Mouse (Mus musculus) lung, embryonic 16.5 days (tissue): ENCODE results near the gene Pmp22. TPM values are rescaled to one million over a fixed set of nuclear protein-coding genes. Genes with fewer than 3 reads are reported as not detected.

Experiments used
- ATAC-seq: fragments of 200-750 bp; cut with Nextera tagmentation; 2 replicates; pipeline ENCODE4 v1.8.0; 2017; ENCODE audit warnings: low read depth, mild to moderate bottlenecking, moderate library complexity
- H3K27ac ChIP-seq: fragments of 300-500 bp; sonication (generic); 2 replicates; pipeline ENCODE4 v1.5.1; 2014; ENCODE audit warnings: mild to moderate bottlenecking, control low read depth, low read length
- H3K27me3 ChIP-seq: fragments of 300-500 bp; sonication (generic); 2 replicates; pipeline ENCODE4 v1.6.1; 2014; ENCODE audit warnings: low read depth, low read length, mixed read lengths; ENCODE audit not compliant: control insufficient read depth, insufficient read depth
- H3K36me3 ChIP-seq: fragments of 300-500 bp; sonication (generic); 2 replicates; pipeline ENCODE4 v1.6.1; 2014; ENCODE audit warnings: low read length; ENCODE audit not compliant: control insufficient read depth, insufficient read depth
- H3K4me1 ChIP-seq: fragments of 300-500 bp; sonication (generic); replicated peaks from 2 replicates; pipeline ENCODE4 v1.6.1; 2014; ENCODE audit warnings: low read length, mixed read lengths; ENCODE audit not compliant: control insufficient read depth, insufficient read depth
- H3K4me2 ChIP-seq: fragments of 300-500 bp; sonication (generic); 2 replicates; pipeline ENCODE4 v1.6.1; 2014; ENCODE audit warnings: low read depth, low read length, control low read depth
- H3K4me3 ChIP-seq: fragments of 300-500 bp; sonication (generic); 2 replicates; pipeline ENCODE4 v1.5.1; 2014; ENCODE audit warnings: mild to moderate bottlenecking, low read length, control low read depth
- H3K9ac ChIP-seq: fragments of 300-500 bp; sonication (generic); 2 replicates; pipeline ENCODE4 v1.6.1; 2014; ENCODE audit warnings: low read length, control low read depth
- H3K9me3 ChIP-seq: fragments of 300-500 bp; sonication (generic); 2 replicates; pipeline ENCODE4 v1.6.1; 2016; ENCODE audit warnings: low read length; ENCODE audit not compliant: control insufficient read depth
- WGBS: fragments of 180-500 bp; shearing (Covaris S2); extraction: QIAGEN DNeasy Blood & Tissue Kit; methylation state at CpG from one replicate; pipeline ENCODE4 v1.1.7; 2014; 5-methylcytosine and 5-hydroxymethylcytosine counted together
- polyA plus RNA-seq: library from polyadenylated mRNA; unstranded; fragments of >200 nt; fragmentation: Nextera tagmentation; extraction: Ambion mirVana; gene quantifications from 2 replicates; pipeline ENCODE4 v1.2.1, GENCODE M21; 2015

The Pmp22 gene
- polyA plus RNA-seq, 1 experiment from 2014 or later, result 298 TPM

DNA sequence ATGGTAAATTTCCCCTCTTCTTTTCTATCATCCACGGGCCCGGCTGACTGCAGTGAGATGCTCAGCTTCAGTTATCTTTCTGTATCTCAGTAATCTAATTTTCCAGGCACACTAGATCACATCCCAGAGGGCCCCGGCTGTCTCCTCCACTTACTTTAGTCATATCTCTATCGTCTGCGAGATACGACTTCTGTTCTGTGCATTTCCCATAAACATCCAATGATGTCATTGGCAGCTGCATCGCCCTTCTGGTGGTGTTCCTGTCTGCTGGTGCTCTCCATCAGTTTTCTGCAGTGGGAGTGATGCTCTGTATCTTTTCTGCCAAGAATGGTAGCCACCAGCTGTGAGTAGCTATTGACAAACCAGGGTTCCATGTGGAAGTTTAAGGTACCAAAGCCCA lies 25.5 kb upstream of the Pmp22 start:
- no peak for ATAC-seq
- Histone ChIP-seq H3K4me3 (no peak overlapping the region), H3K4me1 (no peaks in the 10 kb centered on the region), H3K9me3 (no peaks in the 10 kb centered on the region), H3K27ac (no peak overlapping the region), H3K4me2 (no peak overlapping the region), H3K36me3 (no peaks in the 10 kb centered on the region), H3K27me3 (no peaks in the 10 kb centered on the region), H3K9ac (no peak overlapping the region)
- 69% methylated on average over 7 of the region's 7 CpGs for WGBS

- Histone ChIP-seq H3K9ac (no peak overlapping the region), H3K27ac (no peak overlapping the region), H3K4me3 (no peak overlapping the region), H3K36me3 (no peaks in the 10 kb centered on the region), H3K4me2 (no peak overlapping the region), H3K27me3 (no peaks in the 10 kb centered on the region), H3K4me1 (no peaks in the 10 kb centered on the region), H3K9me3 (no peaks in the 10 kb centered on the region)
- no peak for ATAC-seq
- 83% methylated on average over 2 of the region's 2 CpGs for WGBS
These were observed 24.8 kb upstream of the Pmp22 start for GRCm38 (mm10) chr11:63104026-63104425.

DNA sequence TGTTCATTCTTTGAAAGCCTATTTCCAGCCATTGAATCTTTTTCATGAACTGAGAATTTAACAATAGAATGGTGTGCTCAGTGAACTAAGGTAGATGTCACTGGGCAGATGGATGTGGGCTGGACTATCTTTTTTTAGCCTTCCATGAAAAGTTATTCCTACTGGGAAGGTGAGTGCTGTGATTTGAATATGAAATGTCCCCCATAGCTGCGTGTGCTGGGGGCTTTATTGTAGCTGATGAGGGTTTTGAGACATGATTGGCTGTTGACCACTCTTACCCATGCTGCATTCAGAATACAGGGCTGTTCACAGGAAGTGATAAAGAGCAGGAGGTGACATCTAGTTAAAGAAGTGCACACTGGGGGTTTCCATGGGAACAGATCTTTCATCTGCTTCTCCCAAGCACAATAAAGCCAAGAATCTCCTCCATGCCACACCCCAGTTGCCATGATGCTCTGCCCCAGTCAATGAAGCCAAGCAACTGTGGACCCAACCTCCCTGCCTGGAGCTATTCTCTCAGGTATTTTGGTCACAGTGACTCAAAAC lies 19.5 kb upstream of the Pmp22 start:
- no peaks in the 10 kb centered on the region for H3K9me3 ChIP-seq
- H3K27ac ChIP-seq, result no peak overlapping the region
- H3K4me1 ChIP-seq, result peaks cover 4% of the 10 kb centered on the region
- no peaks in the 10 kb centered on the region for H3K27me3 ChIP-seq
- 88% methylated on average over 1 of the region's 1 CpGs for WGBS
- no peak for ATAC-seq
- H3K9ac ChIP-seq, result no peak overlapping the region
- no peak overlapping the region for H3K4me3 ChIP-seq
- no peak overlapping the region for H3K4me2 ChIP-seq
- H3K36me3 ChIP-seq, result no peaks in the 10 kb centered on the region

- ATAC-seq, result no peak
- H3K4me1 ChIP-seq, result peaks cover 12% of the 10 kb centered on the region
- H3K36me3 ChIP-seq, result no peaks in the 10 kb centered on the region
- no peak overlapping the region for H3K27ac ChIP-seq
- no peaks in the 10 kb centered on the region for H3K27me3 ChIP-seq
- 88% methylated on average over 3 of the region's 3 CpGs for WGBS
- H3K9ac ChIP-seq, result no peak overlapping the region
- no peaks in the 10 kb centered on the region for H3K9me3 ChIP-seq
- H3K4me2 ChIP-seq, result no peak overlapping the region
- H3K4me3 ChIP-seq, result no peak overlapping the region
These were observed 18.5 kb upstream of the Pmp22 start for GRCm38 (mm10) chr11:63110329-63110728.

GRCm38 (mm10) chr11:63114807-63115641 lies 13.8 kb upstream of the Pmp22 start:
- Histone ChIP-seq H3K36me3 (no peaks in the 10 kb centered on the region), H3K27me3 (no peaks in the 10 kb centered on the region), H3K27ac (peak overlapping the region; percentile 90), H3K4me1 (peaks cover 27% of the 10 kb centered on the region), H3K9ac (no peak overlapping the region), H3K4me2 (no peak overlapping the region), H3K4me3 (no peak overlapping the region), H3K9me3 (no peaks in the 10 kb centered on the region)
- peak; percentile 92 for ATAC-seq
- 39% methylated on average over 8 of the region's 8 CpGs for WGBS

DNA sequence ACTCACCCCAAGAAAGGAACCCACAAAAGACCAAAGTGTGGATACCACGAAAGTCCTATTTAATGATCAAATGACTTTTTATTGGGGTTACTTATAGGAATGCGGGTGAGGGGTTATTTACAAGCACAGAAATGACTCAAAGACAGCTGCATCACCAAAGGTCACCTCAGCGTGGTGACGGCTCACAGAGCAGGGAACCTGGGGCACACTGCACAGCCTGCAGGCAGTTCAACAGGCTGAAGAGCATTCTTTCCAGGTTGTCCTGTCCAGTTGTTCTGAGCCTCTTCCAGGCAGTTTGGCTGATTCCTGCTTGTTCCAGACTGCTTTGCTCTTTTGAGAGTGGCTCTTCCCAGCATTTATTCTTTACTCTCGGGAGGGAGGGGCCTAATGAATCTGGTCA lies 12.1 kb upstream of the Pmp22 start:
- peak overlapping the region; percentile 7; the same call in 1 of the 2 replicates for H3K27ac ChIP-seq
- peaks cover 27% of the 10 kb centered on the region for H3K4me1 ChIP-seq
- no peaks in the 10 kb centered on the region for H3K27me3 ChIP-seq
- H3K36me3 ChIP-seq, result no peaks in the 10 kb centered on the region
- no peak overlapping the region for H3K9ac ChIP-seq
- ATAC-seq, result no peak
- 85% methylated on average over 5 of the region's 5 CpGs for WGBS
- H3K9me3 ChIP-seq, result no peaks in the 10 kb centered on the region
- no peak overlapping the region for H3K4me2 ChIP-seq
- H3K4me3 ChIP-seq, result no peak overlapping the region

DNA sequence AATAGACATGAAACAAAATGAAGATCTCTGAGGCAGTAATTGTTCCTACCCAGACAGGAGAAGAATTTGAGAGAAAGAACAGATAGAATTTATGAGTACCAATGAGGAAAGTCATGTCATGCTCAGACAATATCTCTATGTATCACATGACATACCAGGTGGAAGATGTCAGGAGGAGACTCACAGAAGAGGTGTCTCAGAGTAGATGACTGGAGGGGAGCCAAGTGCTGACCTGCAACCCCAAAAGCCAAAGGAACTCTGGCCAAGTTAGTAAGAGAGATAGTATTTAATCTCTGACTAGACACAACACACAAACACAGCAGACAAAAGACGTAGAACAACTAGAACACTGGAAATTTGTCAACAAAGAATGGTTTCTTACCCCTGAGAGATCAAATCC lies 11.5 kb upstream of the Pmp22 start:
- peaks cover 27% of the 10 kb centered on the region for H3K4me1 ChIP-seq
- ATAC-seq, result no peak
- H3K27ac ChIP-seq, result no peak overlapping the region
- no peak overlapping the region for H3K9ac ChIP-seq
- no peak overlapping the region for H3K4me3 ChIP-seq
- no peaks in the 10 kb centered on the region for H3K36me3 ChIP-seq
- H3K27me3 ChIP-seq, result no peaks in the 10 kb centered on the region
- H3K9me3 ChIP-seq, result no peaks in the 10 kb centered on the region
- no peak overlapping the region for H3K4me2 ChIP-seq
- WGBS, result 28% methylated on average over 1 of the region's 1 CpGs

DNA sequence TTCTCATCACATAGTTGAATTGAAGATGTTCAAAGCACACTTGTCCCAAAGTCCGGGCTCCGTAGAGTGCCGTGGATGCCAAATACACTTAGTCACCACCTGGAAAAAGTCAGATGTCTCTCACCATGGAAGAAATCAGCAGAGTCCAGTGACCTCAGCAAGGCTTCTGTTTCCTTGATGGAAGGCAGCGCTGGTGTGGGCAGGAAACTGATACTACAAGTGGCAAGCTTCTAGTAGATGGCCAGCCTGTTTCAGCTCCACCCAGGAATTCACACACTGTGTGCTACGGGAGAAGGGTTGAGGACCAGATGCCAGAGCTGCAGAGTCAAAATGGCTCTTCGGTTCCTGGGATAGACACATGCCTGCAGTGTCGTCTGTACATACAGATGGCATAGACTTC lies 9.0 kb upstream of the Pmp22 start:
- Histone ChIP-seq H3K9ac (no peak overlapping the region), H3K4me2 (no peak overlapping the region), H3K27ac (no peak overlapping the region), H3K27me3 (no peaks in the 10 kb centered on the region), H3K4me1 (peaks cover 18% of the 10 kb centered on the region), H3K36me3 (no peaks in the 10 kb centered on the region), H3K4me3 (no peak overlapping the region), H3K9me3 (no peaks in the 10 kb centered on the region)
- ATAC-seq, result no peak
- 76% methylated on average over 7 of the region's 7 CpGs for WGBS

DNA sequence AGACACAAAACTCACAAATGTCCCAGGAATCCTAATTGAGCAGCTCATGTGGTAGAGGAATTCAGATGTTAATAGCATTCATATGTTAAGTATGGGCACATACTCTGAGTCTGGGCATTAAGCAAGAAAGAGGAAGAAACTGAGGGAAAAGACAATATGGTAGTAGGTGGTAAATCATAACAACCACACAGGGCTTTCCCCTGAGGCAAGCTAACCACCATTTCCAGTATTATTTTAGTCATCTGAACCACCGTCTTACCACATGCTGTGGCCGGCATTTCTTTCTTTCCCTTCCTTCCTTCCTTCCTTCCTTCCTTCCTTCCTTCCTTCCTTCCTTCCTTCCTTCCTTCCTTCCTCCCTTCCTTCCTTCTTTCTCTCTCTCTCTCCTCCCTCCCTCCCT lies 6.5 kb upstream of the Pmp22 start:
- Histone ChIP-seq H3K4me3 (no peak overlapping the region), H3K9me3 (no peaks in the 10 kb centered on the region), H3K4me1 (peaks cover 6% of the 10 kb centered on the region; the same call in 1 of the 2 replicates), H3K4me2 (no peak overlapping the region), H3K27ac (no peak overlapping the region), H3K27me3 (no peaks in the 10 kb centered on the region), H3K9ac (no peak overlapping the region), H3K36me3 (no peaks in the 10 kb centered on the region)
- ATAC-seq, result no peak
- WGBS, result 81% methylated on average over 2 of the region's 2 CpGs
